In the genomic region with DNA sequence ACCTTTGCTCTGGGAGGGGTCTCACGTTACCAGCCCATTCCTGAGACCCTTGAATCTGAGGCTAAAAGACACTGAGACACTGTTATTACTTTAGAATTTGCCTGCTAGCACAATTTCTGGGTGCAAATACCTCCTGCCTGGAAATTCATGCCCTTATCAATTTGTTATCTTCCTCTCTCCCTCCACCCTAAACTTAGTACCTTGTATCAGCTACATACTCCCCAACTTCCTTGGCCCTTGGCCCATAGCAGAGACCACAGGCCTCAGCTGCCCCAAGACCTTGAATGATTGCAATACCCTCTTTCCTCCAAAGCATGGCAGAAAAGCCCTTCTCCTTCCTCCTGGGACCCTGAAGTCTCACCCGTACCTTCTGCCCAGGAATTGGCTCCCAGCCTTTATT, we compare ENCODE assay signal across 17 mouse cellular contexts.
"Had no signal": no experiment of that assay in that cellular context is flagged by ENCODE, and none has a peak within 500 bp of the region (broad histone marks: within the 10 kb centered on the region; RNA-seq: fewer than 3 reads in every experiment).

No protein-coding gene starts in this region.

- H3K9ac ChIP-seq: kidney, embryonic 15.5 days; lung, embryonic 14.5 days had no signal

- H3K4me3 ChIP-seq: kidney, embryonic 15.5 days; left cerebral cortex, adult 2 months; megakaryocyte, embryonic 14.5 days had no signal

- H3K4me1 ChIP-seq: kidney, embryonic 15.5 days had no signal

- DNase-seq: kidney, adult 11 months; kidney, adult 8-10 months; kidney, postnatal 10 days; kidney, postnatal 36 days; layer of hippocampus, postnatal 36 days; lung, embryonic 14.5 days; midbrain, embryonic 14.5 days; right cerebral cortex, postnatal 4 days; thymus, adult 2 months; thymus, postnatal 14 days had no signal

- ATAC-seq: lung, postnatal 0 days had no signal

- H3K27me3 ChIP-seq: kidney, embryonic 15.5 days; megakaryocyte, embryonic 14.5 days had no signal

- H3K9me3 ChIP-seq: kidney, embryonic 15.5 days had no signal

- H3K36me3 ChIP-seq: kidney, embryonic 15.5 days had no signal

- H3K27ac ChIP-seq: kidney, embryonic 15.5 days; left cerebral cortex, adult 2 months; macrophage; stomach, postnatal 0 days had no signal

- H3K4me2 ChIP-seq: kidney, embryonic 15.5 days; lung, embryonic 14.5 days; midbrain, embryonic 11.5 days had no signal
